Mouse (Mus musculus) induced T-regulatory cell, adult 2 months (primary cell): ENCODE results near the gene Lrrn4.

Source experiments
- DNase-seq: peaks from one replicate; pipeline ENCODE4 v3.0.0-alpha.2; 2012; ENCODE audit warnings: low read depth

Lrrn4 gene

GRCm38 (mm10) chr2:132870286-132870685, 10.4 kb downstream of the Lrrn4 start:
- no peak for DNase-seq

DNA sequence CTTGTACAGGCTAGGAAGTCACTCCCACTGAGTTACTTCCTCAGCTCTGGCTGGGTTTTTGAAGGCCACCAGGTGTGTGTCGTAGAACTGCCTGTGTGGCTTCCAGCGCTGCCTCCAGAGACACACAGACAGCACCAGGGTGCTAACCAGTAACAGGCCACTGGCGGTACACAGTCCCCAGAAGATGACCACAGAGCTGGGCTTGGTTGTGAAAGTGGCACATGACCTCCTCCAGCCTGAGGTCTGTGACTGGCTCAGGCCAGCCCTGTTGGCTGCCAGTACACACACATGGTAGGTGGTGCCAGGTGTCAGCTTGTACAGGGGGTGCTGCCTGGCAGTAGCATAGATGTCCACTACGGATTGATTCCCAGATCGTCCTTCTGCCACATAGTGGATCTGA, 11.0 kb downstream of the Lrrn4 start:
- no peak for DNase-seq

GRCm38 (mm10) chr2:132867521-132867920, 13.2 kb downstream of the Lrrn4 start:
- no peak for DNase-seq

- DNase-seq, result no peak
Measured at GRCm38 (mm10) chr2:132863325-132863724, 17.4 kb downstream of the Lrrn4 start.

DNA sequence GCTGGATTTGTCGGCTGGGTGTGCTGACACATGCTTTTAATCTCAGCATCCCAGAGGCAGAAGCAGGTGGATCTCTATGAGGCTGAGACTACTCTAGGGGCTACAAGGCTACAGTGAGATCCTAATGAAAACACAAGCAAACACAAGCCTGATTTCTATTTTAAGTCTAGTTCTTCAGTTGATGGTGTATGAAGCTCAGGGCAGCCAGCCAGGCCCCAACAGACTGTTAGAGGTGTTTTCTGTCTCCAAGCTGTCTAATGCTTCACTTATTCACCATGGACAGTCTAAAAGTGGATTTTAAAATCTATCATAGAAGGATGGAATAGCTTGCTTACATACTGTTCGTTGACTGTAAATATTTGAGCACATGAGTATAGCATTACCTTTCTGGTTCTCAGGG, 19.2 kb downstream of the Lrrn4 start:
- no peak for DNase-seq

- no peak for DNase-seq
Measured at GRCm38 (mm10) chr2:132860435-132860834, 20.3 kb downstream of the Lrrn4 start.

GRCm38 (mm10) chr2:132856333-132856732, 24.4 kb downstream of the Lrrn4 start:
- DNase-seq, result no peak

DNA sequence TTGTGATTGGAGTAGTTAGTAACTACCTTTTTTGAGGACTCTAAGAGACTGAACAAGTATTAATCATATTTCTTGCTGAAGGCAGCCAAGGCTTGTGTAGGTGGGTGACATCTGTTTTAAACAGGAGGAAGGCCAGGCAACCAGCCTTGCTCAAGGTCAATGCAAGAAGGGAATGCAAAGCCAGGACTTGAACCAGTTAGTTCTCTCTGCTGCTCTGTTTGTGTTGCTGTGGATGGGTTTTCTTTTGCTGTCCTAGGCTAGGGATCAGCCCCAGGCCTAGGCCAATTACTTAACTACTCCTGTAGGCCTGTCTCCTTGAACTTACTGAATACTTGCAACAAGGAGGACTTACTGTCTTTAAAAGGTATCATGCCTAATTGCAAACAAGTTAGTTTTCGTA, 27.6 kb downstream of the Lrrn4 start:
- DNase-seq, result no peak

DNA sequence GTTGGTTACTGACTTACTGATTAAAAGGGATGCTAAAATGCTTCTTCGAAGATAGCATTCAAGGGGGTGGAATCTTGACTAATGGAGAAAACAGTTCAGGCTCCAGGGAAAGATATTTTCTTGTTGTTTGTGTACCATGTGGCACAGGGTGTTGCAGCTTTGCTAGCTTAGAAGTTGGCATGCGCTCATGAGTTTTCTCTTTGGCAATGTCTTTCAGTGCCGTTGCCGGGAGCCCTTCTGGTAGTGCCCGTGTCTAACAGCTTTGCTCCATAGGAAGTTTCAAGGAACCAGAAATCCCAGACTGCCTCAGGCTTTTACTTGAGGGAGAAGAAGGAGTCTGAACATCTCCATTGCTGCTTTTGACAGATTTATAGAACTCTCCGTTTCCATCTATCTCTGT, 31.6 kb downstream of the Lrrn4 start:
- no peak for DNase-seq

GRCm38 (mm10) chr2:132848361-132848760, 32.3 kb downstream of the Lrrn4 start:
- DNase-seq, result no peak

GRCm38 (mm10) chr2:132847581-132847980, 33.1 kb downstream of the Lrrn4 start:
- peak; percentile 16 for DNase-seq

GRCm38 (mm10) chr2:132846407-132847358, 34.0 kb downstream of the Lrrn4 start, which contains the start of gene Crls1:
Gene Crls1, plus strand, starts transcription at chr2:132846666.
- peak; percentile 97 for DNase-seq

- no peak for DNase-seq
Measured at GRCm38 (mm10) chr2:132841071-132841470, 39.6 kb downstream of the Lrrn4 start.
